In the genomic region with DNA sequence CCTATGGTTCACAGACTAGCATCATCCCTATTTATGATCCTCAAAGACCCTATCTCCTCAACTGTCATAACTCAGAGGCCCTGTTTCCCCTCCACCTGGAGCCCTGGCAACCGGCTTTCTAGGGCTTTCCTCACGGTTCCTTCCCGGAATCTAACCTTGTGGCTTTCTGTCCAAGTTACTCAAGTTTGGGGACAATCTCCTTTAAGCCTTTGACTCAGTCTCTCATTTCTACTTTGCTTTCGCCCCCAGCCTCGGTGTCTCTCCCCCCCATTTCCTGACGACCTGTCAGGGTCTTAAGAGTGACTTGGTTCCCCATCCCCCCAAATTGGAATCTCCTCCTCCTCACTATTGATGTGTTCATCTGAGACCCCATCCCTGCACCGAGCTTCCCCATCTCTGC, we compare ENCODE assay signal across 8 mouse cellular contexts. TPM values are rescaled to one million over a fixed set of nuclear protein-coding genes. Genes with fewer than 3 reads are reported as not detected.
DNase-seq lines count a peak whose midpoint lies in the region; ATAC-seq and TF ChIP-seq lines count a peak whose summit lies in the region.

No protein-coding gene starts in this region.

- H3K4me1 ChIP-seq in lung, embryonic 14.5 days (ENCODE audit: insufficient read depth) = peaks cover 24% of the 10 kb centered on the region
- H3K4me1 ChIP-seq in forebrain, embryonic 10.5 days = peaks cover 80% of the 10 kb centered on the region
- peaks cover 30% of the 10 kb centered on the region for H3K4me1 ChIP-seq in limb, embryonic 11.5 days (ENCODE audit: control insufficient read depth, insufficient read depth, low read length)
- peaks cover 83% of the 10 kb centered on the region for H3K4me1 ChIP-seq in neural tube, embryonic 15.5 days
- H3K4me1 ChIP-seq in kidney, adult 2 months (ENCODE audit: control insufficient read depth, insufficient read depth, low read length) = peaks cover 4% of the 10 kb centered on the region; the same call in 1 of the 2 replicates

- no peak for TF ChIP-seq POLR2A in kidney, adult 2 months (IDR thresholded peaks at IDR 0.05; ENCODE audit: low read depth, low read length)

- H3K9ac ChIP-seq in lung, embryonic 14.5 days = no peak overlapping the region
- no peak overlapping the region for H3K9ac ChIP-seq in limb, embryonic 11.5 days (ENCODE audit: low read length)
- H3K9ac ChIP-seq in neural tube, embryonic 15.5 days (replicated peaks) = peak overlapping the region; percentile 47; the same call in 1 of the 2 replicates

- no peaks in the 10 kb centered on the region for H3K9me3 ChIP-seq in lung, embryonic 14.5 days (ENCODE audit: low read depth, low read length)
- H3K9me3 ChIP-seq in forebrain, embryonic 10.5 days = no peaks in the 10 kb centered on the region
- H3K9me3 ChIP-seq in limb, embryonic 11.5 days (ENCODE audit: control insufficient read depth, low read length) = no peaks in the 10 kb centered on the region
- no peaks in the 10 kb centered on the region for H3K9me3 ChIP-seq in neural tube, embryonic 15.5 days (replicated peaks)

- H3K36me3 ChIP-seq in lung, embryonic 14.5 days (ENCODE audit: insufficient read depth) = 0 out of 2 replicates have a peak, but pooled peaks cover 8% of the 10 kb centered on the region
- no peaks in the 10 kb centered on the region for H3K36me3 ChIP-seq in forebrain, embryonic 10.5 days (replicated peaks)
- H3K36me3 ChIP-seq in limb, embryonic 11.5 days (ENCODE audit: control insufficient read depth, insufficient read depth, low read length) = no peaks in the 10 kb centered on the region
- H3K36me3 ChIP-seq in neural tube, embryonic 15.5 days = no peaks in the 10 kb centered on the region
- H3K36me3 ChIP-seq in kidney, adult 2 months (ENCODE audit: control insufficient read depth, insufficient read depth, low read length) = no peaks in the 10 kb centered on the region

- H3K27ac ChIP-seq in lung, embryonic 14.5 days (ENCODE audit: low read depth) = no peak overlapping the region
- no peak overlapping the region for H3K27ac ChIP-seq in forebrain, embryonic 10.5 days
- H3K27ac ChIP-seq in limb, embryonic 11.5 days (replicated peaks; ENCODE audit: low read depth, low read length) = no peak overlapping the region
- H3K27ac ChIP-seq in neural tube, embryonic 15.5 days (replicated peaks) = no peak overlapping the region
- no peak overlapping the region for H3K27ac ChIP-seq in kidney, adult 2 months (ENCODE audit: insufficient read depth, low read depth, low read length)

- ATAC-seq in lung, embryonic 14.5 days (ENCODE audit: insufficient read depth) = no peak
- ATAC-seq in limb, embryonic 11.5 days (ENCODE audit: insufficient number of reproducible peaks, low FRiP score, low TSS enrichment, low read depth) = no peak
- no peak for ATAC-seq in neural tube, embryonic 15.5 days (ENCODE audit: low FRiP score)

- peak overlapping the region; percentile 52 for H3K4me3 ChIP-seq in lung, embryonic 14.5 days (ENCODE audit: low read depth, low read length)
- H3K4me3 ChIP-seq in forebrain, embryonic 10.5 days = peak overlapping the region; percentile 50
- peak overlapping the region; percentile 38 for H3K4me3 ChIP-seq in limb, embryonic 11.5 days (ENCODE audit: low read depth, low read length)
- H3K4me3 ChIP-seq in neural tube, embryonic 15.5 days (replicated peaks) = peak overlapping the region; percentile 48
- no peak overlapping the region for H3K4me3 ChIP-seq in kidney, adult 2 months (ENCODE audit: insufficient read depth, low read depth, low read length)

- peak overlapping the region; percentile 95 for H3K4me2 ChIP-seq in lung, embryonic 14.5 days
- H3K4me2 ChIP-seq in limb, embryonic 11.5 days (ENCODE audit: low read depth, severe bottlenecking) = peak overlapping the region; percentile 79
- H3K4me2 ChIP-seq in neural tube, embryonic 15.5 days = peak overlapping the region; percentile 86

- DNase-seq in lung, embryonic 14.5 days = no peak
- no peak for DNase-seq in lung, postnatal 4 days
- DNase-seq in forebrain, embryonic 10.5 days (ENCODE audit: extremely low spot score, low spot score) = no peak
- DNase-seq in limb, embryonic 11.5 days (ENCODE audit: low spot score) = no peak
- DNase-seq in adrenal gland, adult 8-10 months = no peak
- no peak for DNase-seq in frontal cortex, postnatal 14 days (ENCODE audit: low spot score in 2 of 2)
- DNase-seq in kidney, adult 2 months = no peak

- 2% methylated on average over 7 of the region's 7 CpGs for WGBS in lung, embryonic 14.5 days
- WGBS in forebrain, embryonic 10.5 days = 4% methylated on average over 7 of the region's 7 CpGs
- 4% methylated on average over 7 of the region's 7 CpGs for WGBS in limb, embryonic 11.5 days
- 5% methylated on average over 7 of the region's 7 CpGs for WGBS in neural tube, embryonic 15.5 days
- WGBS in kidney, adult 2 months = 2% methylated on average over 7 of the region's 7 CpGs

- peaks cover 69% of the 10 kb centered on the region for H3K27me3 ChIP-seq in lung, embryonic 14.5 days (ENCODE audit: insufficient read depth, low read length)
- H3K27me3 ChIP-seq in forebrain, embryonic 10.5 days (ENCODE audit: poor library complexity, severe bottlenecking) = peaks cover 100% of the 10 kb centered on the region
- H3K27me3 ChIP-seq in limb, embryonic 11.5 days (ENCODE audit: control insufficient read depth, insufficient read depth, low read length) = peaks cover 81% of the 10 kb centered on the region
- H3K27me3 ChIP-seq in neural tube, embryonic 15.5 days (replicated peaks) = peaks cover 84% of the 10 kb centered on the region
- no peaks in the 10 kb centered on the region; the same call in 1 of the 2 replicates for H3K27me3 ChIP-seq in kidney, adult 2 months (replicated peaks; ENCODE audit: control insufficient read depth, insufficient read depth, low read length)

- TF ChIP-seq CTCF in lung, embryonic 14.5 days (IDR thresholded peaks at IDR 0.05; ENCODE audit: low read depth) = no peak
- no peak for TF ChIP-seq CTCF in kidney, adult 2 months (conservative IDR thresholded peaks at IDR 0.05; ENCODE audit: insufficient read depth, insufficient read length, low read depth, low read length)

RNA-seq across cellular contexts. Expression of gene Icam5, which starts 0.6 kb away (rescaled TPM):
- 0.09 and 0.31 TPM in 2 replicates for polyA plus RNA-seq in lung, embryonic 14.5 days (2014; fragmentation: Nextera tagmentation; extraction: Ambion mirVana)
- 0.05 TPM in 1 of 2 replicates, not detected in the other for polyA plus RNA-seq in forebrain, embryonic 10.5 days (2016; fragmentation: Nextera tagmentation; extraction: Ambion mirVana)
- polyA plus RNA-seq in limb, embryonic 11.5 days (2014; fragmentation: Nextera tagmentation; extraction: Ambion mirVana) = not detected in 2 replicates
- 1.8 and 2.0 TPM in 2 replicates for polyA plus RNA-seq in neural tube, embryonic 15.5 days (2015; fragmentation: Nextera tagmentation; extraction: Ambion mirVana)
- under 1 TPM; 0.23 to 0.94 (median 0.50) TPM for total RNA-seq in adrenal gland, adult 8-10 months (2022)
- 0.34 and 0.49 TPM in 2 replicates for polyA plus RNA-seq in kidney, adult 2 months (2012; rRNA removed)

RNA-seq across cellular contexts. Expression of gene Icam4, which starts 3.3 kb away (rescaled TPM):
- polyA plus RNA-seq in lung, embryonic 14.5 days (2014; fragmentation: Nextera tagmentation; extraction: Ambion mirVana) = 1.5 TPM in 2 replicates
- 4.8 and 7.9 TPM in 2 replicates for polyA plus RNA-seq in forebrain, embryonic 10.5 days (2016; fragmentation: Nextera tagmentation; extraction: Ambion mirVana)
- polyA plus RNA-seq in limb, embryonic 11.5 days (2014; fragmentation: Nextera tagmentation; extraction: Ambion mirVana) = 3.6 and 5.3 TPM in 2 replicates
- polyA plus RNA-seq in neural tube, embryonic 15.5 days (2015; fragmentation: Nextera tagmentation; extraction: Ambion mirVana) = 0.54 TPM in 1 of 2 replicates, not detected in the other
- 1 to 10 TPM; 1.6 to 7.8 (median 5.4) TPM for total RNA-seq in adrenal gland, adult 8-10 months (2022)
- 1.2 and 1.4 TPM in 2 replicates for polyA plus RNA-seq in kidney, adult 2 months (2012; rRNA removed)

RNA-seq across cellular contexts. Expression of gene Icam1, which starts 16.7 kb away (rescaled TPM):
- polyA plus RNA-seq in lung, embryonic 14.5 days (2014; fragmentation: Nextera tagmentation; extraction: Ambion mirVana) = 33.6 and 41.5 TPM in 2 replicates
- polyA plus RNA-seq in forebrain, embryonic 10.5 days (2016; fragmentation: Nextera tagmentation; extraction: Ambion mirVana) = 4.1 and 5.8 TPM in 2 replicates
- 5.5 and 8.3 TPM in 2 replicates for polyA plus RNA-seq in limb, embryonic 11.5 days (2014; fragmentation: Nextera tagmentation; extraction: Ambion mirVana)
- 4.2 and 16.9 TPM in 2 replicates for polyA plus RNA-seq in neural tube, embryonic 15.5 days (2015; fragmentation: Nextera tagmentation; extraction: Ambion mirVana)
- 10 to 100 TPM; 14.9 to 33.1 (median 22.2) TPM for total RNA-seq in adrenal gland, adult 8-10 months (2022)
- 23.4 and 25.9 TPM in 2 replicates for polyA plus RNA-seq in kidney, adult 2 months (2012; rRNA removed)

RNA-seq across cellular contexts. Expression of gene Mrpl4, which starts 30.0 kb away (rescaled TPM):
- 156 and 166 TPM in 2 replicates for polyA plus RNA-seq in lung, embryonic 14.5 days (2014; fragmentation: Nextera tagmentation; extraction: Ambion mirVana)
- 152 and 154 TPM in 2 replicates for polyA plus RNA-seq in forebrain, embryonic 10.5 days (2016; fragmentation: Nextera tagmentation; extraction: Ambion mirVana)
- 163 and 169 TPM in 2 replicates for polyA plus RNA-seq in limb, embryonic 11.5 days (2014; fragmentation: Nextera tagmentation; extraction: Ambion mirVana)
- 114 and 123 TPM in 2 replicates for polyA plus RNA-seq in neural tube, embryonic 15.5 days (2015; fragmentation: Nextera tagmentation; extraction: Ambion mirVana)
- 100 to 1,000 TPM; 124 to 131 (median 129) TPM for total RNA-seq in adrenal gland, adult 8-10 months (2022)
- 175 and 213 TPM in 2 replicates for polyA plus RNA-seq in kidney, adult 2 months (2012; rRNA removed)

RNA-seq across cellular contexts. Expression of gene Zglp1, which starts 34.4 kb away (rescaled TPM):
- 1.4 TPM in 1 of 2 replicates, not detected in the other for polyA plus RNA-seq in lung, embryonic 14.5 days (2014; fragmentation: Nextera tagmentation; extraction: Ambion mirVana)
- 1.5 and 1.9 TPM in 2 replicates for polyA plus RNA-seq in forebrain, embryonic 10.5 days (2016; fragmentation: Nextera tagmentation; extraction: Ambion mirVana)
- polyA plus RNA-seq in limb, embryonic 11.5 days (2014; fragmentation: Nextera tagmentation; extraction: Ambion mirVana) = 1.4 and 2.4 TPM in 2 replicates
- polyA plus RNA-seq in neural tube, embryonic 15.5 days (2015; fragmentation: Nextera tagmentation; extraction: Ambion mirVana) = 1.00 and 1.6 TPM in 2 replicates
- under 1 TPM in 1 of 4 experiments, not detected in 3; 0.70 TPM for total RNA-seq in adrenal gland, adult 8-10 months (2022)
- polyA plus RNA-seq in kidney, adult 2 months (2012; rRNA removed) = 0.38 TPM in 1 of 2 replicates, not detected in the other
